Mouse (Mus musculus) E14TG2a.4 (cell line): ENCODE measurements at regions not wholly inside any gene's neighbourhood (a gene's known extent, or its start where the extent isn't known, plus 50 kb on each side); places are given as distances from the start of the nearest gene placed in this dataset.

Experiments
- CTCF ChIP-seq: conservative IDR thresholded peaks from 2 replicates; pipeline ENCODE4 v1.5.1; 2014; ENCODE audit warnings: low read length
- NANOG ChIP-seq: IDR thresholded peaks from 2 replicates; pipeline ENCODE4 v1.6.1; 2014; ENCODE audit warnings: borderline replicate concordance, low read length, mixed read lengths
- POU5F1 ChIP-seq: IDR thresholded peaks from 2 replicates; pipeline ENCODE4 v1.6.1; 2014; ENCODE audit warnings: low read length, borderline replicate concordance

DNA sequence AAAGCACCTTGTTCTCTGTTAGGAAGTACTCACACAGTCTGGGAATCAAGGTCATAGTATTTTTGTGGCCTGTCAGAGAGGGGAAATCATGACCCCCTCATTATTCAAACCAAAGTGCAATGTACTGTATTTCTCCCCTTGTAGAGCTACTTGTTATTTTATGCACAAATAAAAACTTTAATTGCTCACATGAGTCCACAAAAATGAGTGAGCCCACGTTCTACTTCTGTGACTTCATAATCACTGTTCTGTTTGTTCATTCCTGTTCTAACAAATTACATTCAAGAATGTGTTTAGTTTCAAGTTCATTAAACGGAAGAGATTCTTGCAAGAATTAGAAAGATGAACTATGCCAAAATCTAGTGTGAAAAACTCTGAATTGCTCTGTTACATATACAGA lies 623.1 kb downstream of the Stpg2 start:
- no peak for TF ChIP-seq CTCF
- no peak for TF ChIP-seq POU5F1
- no peak for TF ChIP-seq NANOG
